Mouse (Mus musculus): ENCODE measurements at regions not wholly inside any gene's neighbourhood (a gene's known extent, or its start where the extent isn't known, plus 50 kb on each side); places are given as distances from the start of the nearest gene placed in this dataset.

DNA sequence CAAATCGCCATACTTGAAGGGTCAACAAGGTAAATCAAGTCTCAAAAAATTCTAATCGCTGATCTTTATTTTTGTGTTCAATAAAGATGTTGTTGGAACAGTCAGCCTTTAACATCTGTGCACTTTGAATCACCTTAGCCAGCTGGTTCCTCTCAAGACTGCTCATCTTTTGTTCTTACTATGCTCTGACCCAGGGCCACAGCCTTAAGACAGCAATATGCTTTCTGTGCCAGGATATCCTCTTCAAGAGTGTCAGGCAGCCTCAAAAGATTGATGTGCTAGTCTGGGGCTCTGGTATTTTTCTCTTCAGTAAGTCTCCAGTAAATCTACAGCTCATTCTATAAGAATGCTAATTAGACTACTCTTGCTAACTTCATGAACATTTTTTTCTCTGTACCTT is 199.9 kb downstream of the Dph6 start:
- H3K4me2 ChIP-seq = no peak overlapping the region
- H3K27me3 ChIP-seq (ENCODE audit: insufficient read depth, low read length) = no peaks in the 10 kb centered on the region
- H3K36me3 ChIP-seq (ENCODE audit: insufficient read depth) = no peaks in the 10 kb centered on the region
- TF ChIP-seq CTCF (IDR thresholded peaks at IDR 0.05; ENCODE audit: low read depth) = no peak
- H3K9me3 ChIP-seq (ENCODE audit: low read depth, low read length) = no peaks in the 10 kb centered on the region
- H3K4me3 ChIP-seq (ENCODE audit: low read depth, low read length) = no peak overlapping the region
- DNase-seq (peak; percentile 64), ATAC-seq (ENCODE audit: insufficient read depth) (peak; percentile 60)
- H3K27ac ChIP-seq (ENCODE audit: low read depth) = no peak overlapping the region
- 55% methylated on average over 2 of the region's 2 CpGs for WGBS
- no peak overlapping the region for H3K9ac ChIP-seq
- no peaks in the 10 kb centered on the region for H3K4me1 ChIP-seq (ENCODE audit: insufficient read depth)

DNA sequence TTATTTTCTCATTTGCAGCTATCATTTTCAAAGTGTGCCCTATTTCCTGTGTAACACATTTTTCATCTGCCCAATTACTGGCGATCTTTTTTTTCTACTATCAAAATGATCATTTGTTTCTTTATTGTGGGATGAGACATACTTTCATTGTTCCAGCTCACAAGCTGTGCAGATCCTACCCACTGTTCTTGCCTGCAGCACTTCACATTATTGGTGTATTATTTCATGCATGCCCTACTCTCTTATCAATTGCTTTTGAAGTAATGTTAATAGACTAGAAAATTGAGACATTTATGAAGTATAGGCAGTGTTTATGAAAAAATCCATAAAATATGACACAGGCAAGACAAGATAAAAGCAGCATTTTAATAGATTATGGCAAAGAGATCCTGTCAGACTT is 204.6 kb downstream of the Dph6 start:
- no peak for TF ChIP-seq CTCF (IDR thresholded peaks at IDR 0.05; ENCODE audit: low read depth)
- WGBS = 48% methylated on average over 1 of the region's 1 CpGs
- Histone ChIP-seq H3K9me3 (ENCODE audit: low read depth, low read length) (no peaks in the 10 kb centered on the region), H3K36me3 (ENCODE audit: insufficient read depth) (no peaks in the 10 kb centered on the region), H3K4me1 (ENCODE audit: insufficient read depth) (no peaks in the 10 kb centered on the region), H3K4me3 (ENCODE audit: low read depth, low read length) (no peak overlapping the region), H3K27ac (ENCODE audit: low read depth) (no peak overlapping the region), H3K9ac (no peak overlapping the region), H3K27me3 (ENCODE audit: insufficient read depth, low read length) (no peaks in the 10 kb centered on the region), H3K4me2 (no peak overlapping the region)
- ATAC-seq (ENCODE audit: insufficient read depth) = no peak
- DNase-seq = no peak

DNA sequence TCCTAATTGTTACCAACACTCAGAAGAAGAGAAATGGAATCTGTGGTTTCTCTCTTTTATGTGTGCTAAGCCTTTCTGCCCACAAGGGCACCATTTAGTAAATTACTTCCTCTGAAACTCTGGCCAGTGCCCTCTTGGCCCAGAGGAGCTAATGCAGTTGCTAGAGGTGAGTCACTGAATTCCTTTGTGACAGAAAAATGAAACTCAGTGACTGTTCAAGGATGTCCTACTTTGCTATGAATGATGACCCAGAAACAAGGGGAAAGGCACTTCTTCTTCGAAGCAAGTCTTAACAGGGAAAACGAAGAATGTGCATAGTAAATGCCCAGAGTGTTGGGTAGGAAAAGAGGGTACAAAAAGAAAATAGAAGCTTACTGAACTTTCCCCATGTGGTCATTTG is 211.0 kb downstream of the Dph6 start:
- Histone ChIP-seq H3K4me3 (ENCODE audit: low read depth, low read length) (no peak overlapping the region), H3K4me1 (ENCODE audit: insufficient read depth) (no peaks in the 10 kb centered on the region), H3K9ac (no peak overlapping the region), H3K9me3 (ENCODE audit: low read depth, low read length) (no peaks in the 10 kb centered on the region), H3K27ac (ENCODE audit: low read depth) (no peak overlapping the region), H3K36me3 (ENCODE audit: insufficient read depth) (no peaks in the 10 kb centered on the region), H3K4me2 (no peak overlapping the region), H3K27me3 (ENCODE audit: insufficient read depth, low read length) (no peaks in the 10 kb centered on the region)
- ATAC-seq (ENCODE audit: insufficient read depth) = no peak
- 49% methylated on average over 2 of the region's 2 CpGs for WGBS
- no peak for DNase-seq
- no peak for TF ChIP-seq CTCF (IDR thresholded peaks at IDR 0.05; ENCODE audit: low read depth)

DNA sequence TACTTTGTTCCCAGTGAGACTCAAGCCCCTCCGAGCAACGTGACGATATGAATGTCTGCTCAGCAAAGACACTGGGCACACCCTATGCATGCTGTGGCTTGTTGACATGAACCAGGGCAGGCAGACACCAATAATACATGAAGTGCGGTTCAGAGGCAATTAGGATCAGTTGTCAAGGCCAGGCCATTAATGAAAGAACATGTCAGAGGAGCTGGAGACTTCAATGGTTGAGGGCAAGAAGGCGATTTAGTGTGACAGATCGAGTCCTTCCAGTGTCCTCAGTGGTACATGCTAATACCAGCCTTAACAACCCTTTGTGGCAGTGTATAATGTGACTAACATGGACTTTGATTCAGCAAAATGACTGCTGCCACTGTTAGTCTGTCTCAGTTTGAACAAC is 213.8 kb downstream of the Dph6 start:
- no peak for TF ChIP-seq CTCF (IDR thresholded peaks at IDR 0.05; ENCODE audit: low read depth)
- Histone ChIP-seq H3K9ac (no peak overlapping the region), H3K4me2 (no peak overlapping the region), H3K36me3 (ENCODE audit: insufficient read depth) (no peaks in the 10 kb centered on the region), H3K4me3 (ENCODE audit: low read depth, low read length) (no peak overlapping the region), H3K4me1 (ENCODE audit: insufficient read depth) (no peaks in the 10 kb centered on the region), H3K27ac (ENCODE audit: low read depth) (no peak overlapping the region), H3K9me3 (ENCODE audit: low read depth, low read length) (no peaks in the 10 kb centered on the region), H3K27me3 (ENCODE audit: insufficient read depth, low read length) (no peaks in the 10 kb centered on the region)
- WGBS = 42% methylated on average over 6 of the region's 6 CpGs
- no peak for DNase-seq
- ATAC-seq (ENCODE audit: insufficient read depth) = no peak

DNA sequence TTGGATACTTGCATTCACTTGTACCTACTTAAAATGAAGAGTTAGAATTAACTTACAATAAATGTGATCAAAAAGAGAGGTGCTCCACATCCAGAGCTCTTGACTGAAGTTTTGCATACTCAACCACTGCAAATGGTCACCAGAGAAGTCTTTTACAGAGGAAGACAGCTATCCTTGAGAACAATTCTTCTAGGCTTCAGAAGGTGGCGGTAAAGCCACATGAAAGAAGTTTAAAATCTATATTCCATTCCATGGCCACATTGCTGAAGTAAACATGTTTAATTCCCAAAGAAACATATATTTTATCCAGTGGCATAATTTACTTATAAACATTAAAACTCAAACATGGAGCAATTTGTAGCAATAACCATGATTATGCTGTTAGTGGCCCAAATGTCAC is 215.1 kb downstream of the Dph6 start:
- no peaks in the 10 kb centered on the region for H3K9me3 ChIP-seq (ENCODE audit: low read depth, low read length)
- no peak overlapping the region for H3K27ac ChIP-seq (ENCODE audit: low read depth)
- H3K36me3 ChIP-seq (ENCODE audit: insufficient read depth) = no peaks in the 10 kb centered on the region
- H3K4me2 ChIP-seq = no peak overlapping the region
- H3K9ac ChIP-seq = no peak overlapping the region
- ATAC-seq (ENCODE audit: insufficient read depth) (no peak), DNase-seq (peak; percentile 82)
- no peaks in the 10 kb centered on the region for H3K27me3 ChIP-seq (ENCODE audit: insufficient read depth, low read length)
- WGBS = 40% methylated on average over 1 of the region's 1 CpGs
- no peaks in the 10 kb centered on the region for H3K4me1 ChIP-seq (ENCODE audit: insufficient read depth)
- no peak overlapping the region for H3K4me3 ChIP-seq (ENCODE audit: low read depth, low read length)
- TF ChIP-seq CTCF (IDR thresholded peaks at IDR 0.05; ENCODE audit: low read depth) = peak; percentile 64

DNA sequence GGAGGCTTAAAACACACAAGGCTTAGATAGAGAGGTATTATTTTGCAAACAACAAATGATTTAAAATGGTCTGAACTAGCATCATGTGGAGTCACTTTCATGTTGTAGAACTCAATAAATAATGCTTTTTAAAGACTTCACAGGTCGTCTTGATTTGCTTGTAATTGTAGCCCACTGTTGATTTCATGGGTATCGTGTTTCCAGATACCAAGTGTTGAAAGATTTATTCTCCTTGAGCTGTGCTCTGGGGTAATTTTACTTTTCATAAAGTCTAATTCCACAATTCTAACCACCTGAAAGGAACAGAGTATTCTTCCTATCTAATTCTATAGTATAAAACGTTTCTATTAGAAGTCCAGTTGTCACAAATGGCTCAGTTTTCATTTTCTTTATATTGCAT is 216.7 kb downstream of the Dph6 start:
- no peak for TF ChIP-seq CTCF (IDR thresholded peaks at IDR 0.05; ENCODE audit: low read depth)

DNA sequence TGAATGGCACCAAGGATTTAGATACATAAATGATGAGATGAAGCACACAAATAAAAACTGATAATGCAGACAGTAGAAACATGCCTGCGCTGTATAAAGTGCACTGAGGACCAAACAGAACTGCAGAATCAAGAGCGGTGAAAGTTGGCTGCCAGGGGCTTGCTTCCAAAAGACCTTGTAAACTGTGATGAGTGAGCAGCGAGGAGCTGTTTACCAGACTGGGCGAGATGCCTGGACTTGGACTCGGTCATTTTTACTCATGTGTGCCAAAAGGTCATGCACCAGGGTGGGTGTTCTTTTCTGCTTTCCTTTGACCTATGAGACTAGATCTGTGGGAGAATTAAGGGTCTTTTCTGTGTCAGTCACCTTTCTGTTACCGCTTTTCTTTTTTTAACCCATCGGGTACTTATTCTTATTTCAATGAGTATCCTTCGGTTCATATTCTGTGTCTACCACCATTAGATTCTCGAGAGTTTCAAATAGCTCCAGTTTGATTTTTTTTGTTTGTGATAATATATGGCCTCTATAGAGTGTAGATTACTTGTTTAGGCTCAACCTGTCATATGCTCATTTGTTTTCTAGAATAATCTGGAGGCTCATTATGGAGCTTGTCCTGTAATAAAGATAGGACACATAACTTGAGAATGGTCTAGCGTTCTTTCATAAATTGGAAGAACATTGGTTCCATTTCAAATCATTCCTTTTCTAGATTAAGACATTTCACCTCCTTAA is 226.3 kb upstream of the Zfp770 start:
- Histone ChIP-seq H3K4me1 (ENCODE audit: insufficient read depth) (no peaks in the 10 kb centered on the region), H3K4me3 (ENCODE audit: low read depth, low read length) (no peak overlapping the region), H3K36me3 (ENCODE audit: insufficient read depth) (no peaks in the 10 kb centered on the region), H3K27ac (ENCODE audit: low read depth) (no peak overlapping the region; the same call in 1 of the 2 replicates), H3K9ac (no peak overlapping the region), H3K27me3 (ENCODE audit: insufficient read depth, low read length) (no peaks in the 10 kb centered on the region), H3K9me3 (ENCODE audit: low read depth, low read length) (no peaks in the 10 kb centered on the region), H3K4me2 (no peak overlapping the region)
- WGBS = 37% methylated on average over 10 of the region's 10 CpGs
- TF ChIP-seq CTCF (IDR thresholded peaks at IDR 0.05; ENCODE audit: low read depth) = no peak
- ATAC-seq (ENCODE audit: insufficient read depth) (peak; percentile 86), DNase-seq (peak; percentile 90)

More for the DNA sequence above, 216.7 kb downstream of the Dph6 start:
- Histone ChIP-seq H3K27me3 (ENCODE audit: insufficient read depth, low read length) (no peaks in the 10 kb centered on the region), H3K9ac (no peak overlapping the region), H3K27ac (ENCODE audit: low read depth) (no peak overlapping the region), H3K4me2 (no peak overlapping the region), H3K9me3 (ENCODE audit: low read depth, low read length) (no peaks in the 10 kb centered on the region), H3K4me1 (ENCODE audit: insufficient read depth) (no peaks in the 10 kb centered on the region), H3K36me3 (ENCODE audit: insufficient read depth) (no peaks in the 10 kb centered on the region), H3K4me3 (ENCODE audit: low read depth, low read length) (no peak overlapping the region)
- DNase-seq (no peak), ATAC-seq (ENCODE audit: insufficient read depth) (no peak)
- WGBS = 19% methylated on average over 3 of the region's 3 CpGs
